Mouse (Mus musculus) lung, postnatal 36 days (tissue): ENCODE results near the gene Gtf2h1.

ENCODE experiments used
- DNase-seq: peaks from one replicate; pipeline ENCODE4 v3.0.0; 2022; ENCODE audit warnings: mixed read lengths

The Gtf2h1 gene

GRCm38 (mm10) chr7:46851026-46851425 lies 55.1 kb downstream of the Gtf2h1 start:
- DNase-seq: no peak

DNA sequence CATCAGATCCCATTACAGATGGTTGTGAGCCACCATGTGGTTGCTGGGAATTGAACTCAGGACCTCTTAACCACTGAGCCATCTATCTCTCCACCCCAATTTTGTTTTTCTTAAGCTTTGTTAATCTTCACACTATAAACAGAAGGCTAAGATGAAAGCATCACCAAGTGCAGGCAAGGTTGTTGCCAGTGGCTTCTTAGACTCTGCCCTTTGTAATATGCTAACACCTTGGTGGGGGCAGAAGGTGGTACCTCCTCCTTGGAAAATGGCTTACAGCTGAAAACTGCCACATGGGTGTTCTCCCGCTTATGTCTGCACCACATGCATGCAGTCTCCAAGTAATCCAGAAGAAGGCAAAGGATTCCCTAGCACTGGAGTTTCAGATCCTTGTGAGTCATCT lies 56.8 kb downstream of the Gtf2h1 start:
- DNase-seq: no peak

- DNase-seq: no peak
Observed at GRCm38 (mm10) chr7:46853365-46853764, 57.5 kb downstream of the Gtf2h1 start.

GRCm38 (mm10) chr7:46855866-46856560 lies 60.1 kb downstream of the Gtf2h1 start:
- no peak for DNase-seq

DNA sequence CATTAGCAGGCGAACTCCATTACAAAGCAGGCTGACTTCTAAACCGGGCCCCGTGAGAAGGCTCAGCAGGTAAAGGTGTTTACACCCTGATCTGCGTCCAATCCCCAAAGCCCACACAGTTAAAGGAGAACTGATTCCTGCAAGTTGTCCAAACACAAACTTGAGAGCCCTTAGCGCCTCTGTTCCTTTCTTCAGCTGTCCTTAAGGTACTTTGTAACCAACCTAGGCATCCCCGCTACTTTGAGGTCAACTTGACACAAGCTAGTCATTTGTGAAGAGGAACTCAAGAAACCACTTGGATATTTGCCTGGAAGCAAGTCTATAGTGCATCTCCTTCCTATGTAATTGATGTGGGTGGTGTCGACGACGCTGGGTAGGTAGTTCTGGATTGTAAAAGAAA lies 61.5 kb downstream of the Gtf2h1 start:
- no peak for DNase-seq

DNA sequence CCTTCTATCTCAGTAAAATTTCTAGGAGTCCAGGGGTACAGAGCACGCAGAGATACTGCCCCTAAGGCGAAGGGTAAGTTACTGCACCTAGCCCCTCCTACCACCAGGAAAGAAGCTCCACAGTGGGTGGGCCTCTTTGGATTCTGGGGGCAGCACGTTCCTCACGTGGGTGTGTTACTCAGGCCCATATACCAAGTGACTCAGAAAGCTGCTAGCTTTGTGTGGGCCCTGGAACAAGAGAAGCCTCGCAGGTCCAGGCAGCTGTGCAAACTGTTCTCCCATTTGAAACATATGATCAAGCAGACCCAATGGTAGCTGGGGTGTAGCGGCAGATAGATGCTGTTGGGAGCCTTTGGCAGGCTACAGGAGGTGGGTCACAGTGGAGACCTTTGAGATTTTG lies 63.1 kb downstream of the Gtf2h1 start:
- no peak for DNase-seq

DNA sequence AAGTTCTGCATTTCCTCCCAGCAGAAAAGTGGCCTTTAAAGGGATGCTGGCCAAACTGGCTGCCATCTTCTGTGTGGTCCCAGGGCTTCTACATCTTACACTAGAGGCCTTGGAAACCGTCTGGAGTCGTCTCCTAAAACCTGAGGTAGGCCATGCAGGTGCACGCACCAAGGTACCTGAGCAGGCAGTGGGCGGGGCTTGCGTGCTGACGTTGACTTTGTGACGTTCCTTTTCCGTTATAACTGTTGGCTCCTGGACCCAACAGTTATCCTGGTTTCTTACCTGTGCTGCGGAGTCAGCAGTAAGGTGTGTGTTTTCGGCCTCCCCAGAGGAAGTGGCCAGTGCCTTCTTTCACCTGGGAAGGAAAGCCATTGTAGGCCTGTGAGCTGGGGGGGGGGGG lies 65.1 kb downstream of the Gtf2h1 start, which contains the start of gene Ldhc:
TSS of gene Ldhc (plus strand) at position 208 of the 400 bp plus-strand sequence.
- DNase-seq: no peak

- no peak for DNase-seq
Observed at GRCm38 (mm10) chr7:46871988-46872387, 76.1 kb downstream of the Gtf2h1 start.
